Mouse (Mus musculus): ENCODE results near the gene Pttg1ip. TPM values are rescaled to one million over a fixed set of nuclear protein-coding genes. Genes with fewer than 3 reads are reported as not detected.

Gene Pttg1ip
- polyA plus RNA-seq, 1 experiment = 237 TPM

- peaks cover 46% of the 10 kb centered on the region for H3K36me3 ChIP-seq (ENCODE audit: control insufficient read depth, insufficient read depth)
Observed at GRCm38 (mm10) chr10:77645571-77645970, 64.1 kb downstream of the Pttg1ip start.

DNA sequence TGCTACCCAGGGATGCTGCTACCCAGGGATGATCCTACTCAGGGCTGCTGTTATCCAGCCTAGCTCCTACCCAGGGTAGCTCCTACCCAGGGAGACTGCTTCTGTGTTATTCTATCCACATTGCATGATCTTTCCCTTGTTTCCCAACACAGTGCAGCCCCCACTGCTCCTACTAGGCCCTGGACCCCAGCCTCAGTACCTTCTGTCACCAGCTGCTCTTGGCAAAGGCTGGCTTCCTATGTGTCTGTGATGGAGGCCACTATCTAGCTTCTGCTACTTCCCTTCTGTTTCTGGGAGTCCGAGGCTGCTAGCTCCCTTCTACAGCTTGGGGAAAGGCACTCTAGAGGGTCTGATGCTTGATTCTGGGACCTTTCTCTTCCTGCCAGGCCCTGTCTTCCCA is 65.9 kb downstream of the Pttg1ip start:
- Histone ChIP-seq H3K4me2 (ENCODE audit: low read depth) (no peak overlapping the region), H3K36me3 (ENCODE audit: control insufficient read depth, insufficient read depth) (peaks cover 30% of the 10 kb centered on the region), H3K27me3 (ENCODE audit: control insufficient read depth, insufficient read depth, insufficient read length) (no peaks in the 10 kb centered on the region), H3K79me2 (ENCODE audit: control insufficient read depth, insufficient read depth) (no peaks in the 10 kb centered on the region), H3K4me3 (no peak overlapping the region), H3ac (ENCODE audit: control insufficient read depth, insufficient read length) (no peak overlapping the region)
- TF ChIP-seq REST (IDR thresholded peaks at IDR 0.05; ENCODE audit: insufficient read depth, insufficient read length) (no peak), MYOD1 (IDR thresholded peaks at IDR 0.05; ENCODE audit: control insufficient read depth in 1 of 3, insufficient read length in 2 of 3, low read depth in 2 of 3) (no peak), POLR2AphosphoS2 (IDR thresholded peaks at IDR 0.05; ENCODE audit: insufficient read length, low read depth) (no peak), TCF3 (IDR thresholded peaks at IDR 0.05; ENCODE audit: insufficient read length, low read depth) (no peak), POLR2A (IDR thresholded peaks at IDR 0.05; ENCODE audit: insufficient read length, low read depth) (no peak), USF1 (IDR thresholded peaks at IDR 0.05; ENCODE audit: low read depth) (no peak), E2F4 (IDR thresholded peaks at IDR 0.05; ENCODE audit: insufficient read depth) (no peak), TCF12 (IDR thresholded peaks at IDR 0.05; ENCODE audit: insufficient read depth, poor library complexity, severe bottlenecking) (no peak), MAX (IDR thresholded peaks at IDR 0.05; ENCODE audit: low read depth) (no peak), MYOG (IDR thresholded peaks at IDR 0.05; ENCODE audit: control insufficient read depth in 1 of 3, insufficient read depth in 1 of 3, insufficient read length in 2 of 3, low read depth in 2 of 3) (no peak), CEBPB (IDR thresholded peaks at IDR 0.05; ENCODE audit: insufficient read depth, poor library complexity, severe bottlenecking) (no peak), SRF (IDR thresholded peaks at IDR 0.05; ENCODE audit: control insufficient read depth, insufficient read length, low read depth) (no peak)

More at GRCm38 (mm10) chr10:77645571-77645970, 64.1 kb downstream of the Pttg1ip start:
- TF ChIP-seq MYOD1 (IDR thresholded peaks at IDR 0.05; ENCODE audit: control insufficient read depth in 1 of 3, insufficient read length in 2 of 3, low read depth in 2 of 3) (no peak), E2F4 (IDR thresholded peaks at IDR 0.05; ENCODE audit: insufficient read depth) (no peak), TCF3 (IDR thresholded peaks at IDR 0.05; ENCODE audit: insufficient read length, low read depth) (no peak), POLR2A (IDR thresholded peaks at IDR 0.05; ENCODE audit: insufficient read length, low read depth) (no peak), POLR2AphosphoS2 (IDR thresholded peaks at IDR 0.05; ENCODE audit: insufficient read length, low read depth) (no peak), MYOG (IDR thresholded peaks at IDR 0.05; ENCODE audit: control insufficient read depth in 1 of 3, insufficient read depth in 1 of 3, insufficient read length in 2 of 3, low read depth in 2 of 3) (no peak), SRF (IDR thresholded peaks at IDR 0.05; ENCODE audit: control insufficient read depth, insufficient read length, low read depth) (no peak), USF1 (IDR thresholded peaks at IDR 0.05; ENCODE audit: low read depth) (no peak), TCF12 (IDR thresholded peaks at IDR 0.05; ENCODE audit: insufficient read depth, poor library complexity, severe bottlenecking) (no peak), CEBPB (IDR thresholded peaks at IDR 0.05; ENCODE audit: insufficient read depth, poor library complexity, severe bottlenecking) (no peak)
- Histone ChIP-seq H3K79me2 (ENCODE audit: control insufficient read depth, insufficient read depth) (peaks cover 7% of the 10 kb centered on the region), H3ac (ENCODE audit: control insufficient read depth, insufficient read length) (no peak overlapping the region), H3K4me3 (no peak overlapping the region), H3K4me2 (ENCODE audit: low read depth) (no peak overlapping the region), H3K27me3 (ENCODE audit: control insufficient read depth, insufficient read depth, insufficient read length) (no peaks in the 10 kb centered on the region)

GRCm38 (mm10) chr10:77647901-77648300 is 66.4 kb downstream of the Pttg1ip start:
- Histone ChIP-seq H3K4me2 (ENCODE audit: low read depth) (no peak overlapping the region), H3K79me2 (ENCODE audit: control insufficient read depth, insufficient read depth) (no peaks in the 10 kb centered on the region), H3K4me3 (no peak overlapping the region), H3K27me3 (ENCODE audit: control insufficient read depth, insufficient read depth, insufficient read length) (no peaks in the 10 kb centered on the region), H3ac (ENCODE audit: control insufficient read depth, insufficient read length) (no peak overlapping the region), H3K36me3 (ENCODE audit: control insufficient read depth, insufficient read depth) (peaks cover 26% of the 10 kb centered on the region)
- TF ChIP-seq POLR2AphosphoS2 (IDR thresholded peaks at IDR 0.05; ENCODE audit: insufficient read length, low read depth) (no peak), REST (IDR thresholded peaks at IDR 0.05; ENCODE audit: insufficient read depth, insufficient read length) (no peak), E2F4 (IDR thresholded peaks at IDR 0.05; ENCODE audit: insufficient read depth) (no peak), TCF3 (IDR thresholded peaks at IDR 0.05; ENCODE audit: insufficient read length, low read depth) (no peak), MYOG (IDR thresholded peaks at IDR 0.05; ENCODE audit: control insufficient read depth in 1 of 3, insufficient read depth in 1 of 3, insufficient read length in 2 of 3, low read depth in 2 of 3) (no peak), MYOD1 (IDR thresholded peaks at IDR 0.05; ENCODE audit: control insufficient read depth in 1 of 3, insufficient read length in 2 of 3, low read depth in 2 of 3) (no peak), POLR2A (IDR thresholded peaks at IDR 0.05; ENCODE audit: insufficient read length, low read depth) (no peak), MAX (IDR thresholded peaks at IDR 0.05; ENCODE audit: low read depth) (no peak), USF1 (IDR thresholded peaks at IDR 0.05; ENCODE audit: low read depth) (no peak)

Other genes starting within 250 kb of the Pttg1ip start
- gene Adarb1, start 163.4 kb upstream of the Pttg1ip start, polyA plus RNA-seq (2012; fragmentation: generic; extraction: Trizol) = 4.5 TPM
- gene Fam207a, start 65.9 kb upstream of the Pttg1ip start, polyA plus RNA-seq (2012; fragmentation: generic; extraction: Trizol) = 34.4 TPM
- gene Itgb2, start 51.5 kb upstream of the Pttg1ip start, polyA plus RNA-seq (2012; fragmentation: generic; extraction: Trizol) = 1.3 TPM
- 127 TPM for gene Sumo3, start 24.4 kb downstream of the Pttg1ip start, polyA plus RNA-seq (2012; fragmentation: generic; extraction: Trizol)
- 8.8 TPM for gene Gm49325, start 24.5 kb downstream of the Pttg1ip start, polyA plus RNA-seq (2012; fragmentation: generic; extraction: Trizol)
- gene Ube2g2, start 40.6 kb downstream of the Pttg1ip start, polyA plus RNA-seq (2012; fragmentation: generic; extraction: Trizol) = 181 TPM
- not detected for gene Tspear, start 104.8 kb downstream of the Pttg1ip start, polyA plus RNA-seq (2012; fragmentation: generic; extraction: Trizol)
- not detected for gene Gm19402, start 109.0 kb downstream of the Pttg1ip start, polyA plus RNA-seq (2012; fragmentation: generic; extraction: Trizol)
- gene Gm9508, start 115.5 kb downstream of the Pttg1ip start, polyA plus RNA-seq (2012; fragmentation: generic; extraction: Trizol) = not detected
- not detected for gene Gm10272, start 124.9 kb downstream of the Pttg1ip start, polyA plus RNA-seq (2012; fragmentation: generic; extraction: Trizol)
- gene Gm10024, start 129.7 kb downstream of the Pttg1ip start, polyA plus RNA-seq (2012; fragmentation: generic; extraction: Trizol) = not detected
- gene Gm10142, start 134.1 kb downstream of the Pttg1ip start, polyA plus RNA-seq (2012; fragmentation: generic; extraction: Trizol) = not detected
- gene Krtap12-1, start 138.9 kb downstream of the Pttg1ip start, polyA plus RNA-seq (2012; fragmentation: generic; extraction: Trizol) = not detected
- gene Gm10100, start 144.8 kb downstream of the Pttg1ip start, polyA plus RNA-seq (2012; fragmentation: generic; extraction: Trizol) = not detected
- gene Gm18596, start 160.9 kb downstream of the Pttg1ip start, polyA plus RNA-seq (2012; fragmentation: generic; extraction: Trizol) = not detected
- gene Gm9736, start 169.6 kb downstream of the Pttg1ip start, polyA plus RNA-seq (2012; fragmentation: generic; extraction: Trizol) = not detected
- gene Gm3233, start 178.0 kb downstream of the Pttg1ip start, polyA plus RNA-seq (2012; fragmentation: generic; extraction: Trizol) = not detected
- not detected for gene Gm3238, start 189.6 kb downstream of the Pttg1ip start, polyA plus RNA-seq (2012; fragmentation: generic; extraction: Trizol)
- not detected for gene Gm7138, start 195.2 kb downstream of the Pttg1ip start, polyA plus RNA-seq (2012; fragmentation: generic; extraction: Trizol)
- not detected for gene Gm3250, start 200.8 kb downstream of the Pttg1ip start, polyA plus RNA-seq (2012; fragmentation: generic; extraction: Trizol)
- not detected for gene Gm7137, start 206.5 kb downstream of the Pttg1ip start, polyA plus RNA-seq (2012; fragmentation: generic; extraction: Trizol)
- not detected for gene Gm9639, start 213.4 kb downstream of the Pttg1ip start, polyA plus RNA-seq (2012; fragmentation: generic; extraction: Trizol)
- gene Gm19668, start 217.4 kb downstream of the Pttg1ip start, polyA plus RNA-seq (2012; fragmentation: generic; extraction: Trizol) = not detected
- gene Gm9507, start 230.1 kb downstream of the Pttg1ip start, polyA plus RNA-seq (2012; fragmentation: generic; extraction: Trizol) = not detected
- gene Gm2696, start 233.0 kb downstream of the Pttg1ip start, polyA plus RNA-seq (2012; fragmentation: generic; extraction: Trizol) = not detected
- not detected for gene Krtap10-4, start 245.4 kb downstream of the Pttg1ip start, polyA plus RNA-seq (2012; fragmentation: generic; extraction: Trizol)

Measured in myocyte (in vitro differentiated cells).